In genomic region chr3:108916857-108917256, GRCm38 (mm10) we compare ENCODE assay signal across 23 mouse cellular contexts. TPM values are rescaled to one million over a fixed set of nuclear protein-coding genes. Genes with fewer than 3 reads are reported as not detected.
DNase-seq lines count a peak whose midpoint lies in the region; ATAC-seq and TF ChIP-seq lines count a peak whose summit lies in the region.
"Had no signal": no experiment of that assay in that cellular context is flagged by ENCODE, and none has a peak within 500 bp of the region (broad histone marks: within the 10 kb centered on the region; RNA-seq: fewer than 3 reads in every experiment).

No protein-coding gene starts in this region.

- no peak overlapping the region for H3K27ac ChIP-seq in forebrain, embryonic 16.5 days (ENCODE audit: low read length)
- no peak overlapping the region for H3K27ac ChIP-seq in forebrain, embryonic 14.5 days (ENCODE audit: low read depth, low read length)
- H3K27ac ChIP-seq in liver, embryonic 12.5 days = no peak overlapping the region
- H3K27ac ChIP-seq in liver, embryonic 11.5 days (ENCODE audit: low read depth, low read length) = no peak overlapping the region
- H3K27ac ChIP-seq: forebrain, embryonic 12.5 days; kidney, embryonic 15.5 days; limb, embryonic 13.5 days; neural tube, embryonic 12.5 days; stomach, postnatal 0 days had no signal

- H3K27me3 ChIP-seq in forebrain, embryonic 16.5 days (replicated peaks; ENCODE audit: control insufficient read depth, insufficient read depth, low read length) = no peaks in the 10 kb centered on the region
- H3K27me3 ChIP-seq in forebrain, embryonic 14.5 days (replicated peaks; ENCODE audit: control insufficient read depth, insufficient read depth, low read length) = no peaks in the 10 kb centered on the region
- H3K27me3 ChIP-seq in liver, embryonic 12.5 days (replicated peaks) = no peaks in the 10 kb centered on the region
- H3K27me3 ChIP-seq in liver, embryonic 11.5 days (replicated peaks; ENCODE audit: control insufficient read depth, insufficient read depth, low read length) = no peaks in the 10 kb centered on the region
- H3K27me3 ChIP-seq: forebrain, embryonic 12.5 days; kidney, embryonic 15.5 days; limb, embryonic 13.5 days; neural tube, embryonic 12.5 days had no signal

- H3K9ac ChIP-seq in forebrain, embryonic 16.5 days (replicated peaks; ENCODE audit: low read depth, low read length) = no peak overlapping the region
- no peak overlapping the region for H3K9ac ChIP-seq in forebrain, embryonic 14.5 days (ENCODE audit: low read length)
- H3K9ac ChIP-seq in liver, embryonic 12.5 days = peak overlapping the region; percentile 27; the same call in 1 of the 2 replicates
- H3K9ac ChIP-seq in liver, embryonic 11.5 days (ENCODE audit: low read depth, low read length) = no peak overlapping the region
- H3K9ac ChIP-seq: forebrain, embryonic 12.5 days; kidney, embryonic 15.5 days; limb, embryonic 13.5 days; neural tube, embryonic 12.5 days had no signal

- ATAC-seq in forebrain, embryonic 16.5 days = peak; percentile 15; the same call in 1 of the 2 replicates
- no peak for ATAC-seq in forebrain, embryonic 14.5 days
- ATAC-seq in liver, embryonic 12.5 days = no peak
- no peak for ATAC-seq in liver, embryonic 11.5 days (replicated peaks; ENCODE audit: low FRiP score)
- no peak for ATAC-seq in inflammation-experienced regulatory T-cells, adult 6 months

- no peak overlapping the region for H3K4me2 ChIP-seq in forebrain, embryonic 16.5 days (ENCODE audit: low read length)
- no peak overlapping the region for H3K4me2 ChIP-seq in forebrain, embryonic 14.5 days (ENCODE audit: low read length)
- H3K4me2 ChIP-seq in liver, embryonic 12.5 days = peak overlapping the region; percentile 28
- no peak overlapping the region for H3K4me2 ChIP-seq in liver, embryonic 11.5 days
- H3K4me2 ChIP-seq: forebrain, embryonic 12.5 days; kidney, embryonic 15.5 days; limb, embryonic 13.5 days; neural tube, embryonic 12.5 days had no signal

- no peak for TF ChIP-seq POLR2A in brain, embryonic 14.5 days (IDR thresholded peaks at IDR 0.05; ENCODE audit: borderline replicate concordance, extremely low read depth, insufficient read depth, insufficient read length, poor library complexity, severe bottlenecking)

- H3K4me1 ChIP-seq in forebrain, embryonic 16.5 days (replicated peaks; ENCODE audit: control insufficient read depth, insufficient read depth, low read length) = peaks cover 9% of the 10 kb centered on the region
- H3K4me1 ChIP-seq in forebrain, embryonic 14.5 days (ENCODE audit: control insufficient read depth, insufficient read depth, low read length) = peaks cover 2% of the 10 kb centered on the region; the same call in 1 of the 2 replicates
- peaks cover 61% of the 10 kb centered on the region for H3K4me1 ChIP-seq in liver, embryonic 12.5 days
- peaks cover 6% of the 10 kb centered on the region; the same call in 1 of the 2 replicates for H3K4me1 ChIP-seq in liver, embryonic 11.5 days (replicated peaks; ENCODE audit: control insufficient read depth, insufficient read depth, low read length)
- H3K4me1 ChIP-seq: limb, embryonic 13.5 days; neural tube, embryonic 12.5 days had no signal

- H3K4me3 ChIP-seq in forebrain, embryonic 16.5 days (replicated peaks; ENCODE audit: low read length) = no peak overlapping the region
- no peak overlapping the region for H3K4me3 ChIP-seq in forebrain, embryonic 14.5 days (ENCODE audit: low read depth, low read length)
- H3K4me3 ChIP-seq in liver, embryonic 12.5 days = no peak overlapping the region
- H3K4me3 ChIP-seq in liver, embryonic 11.5 days (ENCODE audit: low read depth, low read length) = no peak overlapping the region
- H3K4me3 ChIP-seq: forebrain, embryonic 12.5 days; kidney, embryonic 15.5 days; limb, embryonic 13.5 days; neural tube, embryonic 12.5 days had no signal

- DNase-seq in forebrain, embryonic 14.5 days (ENCODE audit: low spot score) = no peak
- no peak for DNase-seq in liver, embryonic 11.5 days (ENCODE audit: low spot score)
- peak; percentile 54 for DNase-seq in MEL-GATA-1-ER (ENCODE audit: extremely low read depth, low read depth)
- DNase-seq in brain, embryonic 14.5 days (ENCODE audit: low read depth) = peak; percentile 11
- DNase-seq: adrenal gland, postnatal 25 days; heart, postnatal 4 days; kidney, adult 11 months; kidney, postnatal 4 days; lung, adult 2 months; lung, postnatal 14 days; midbrain, embryonic 14.5 days; right cerebral cortex, postnatal 14 days; thymus, adult 2 months had no signal

- no peaks in the 10 kb centered on the region for H3K9me3 ChIP-seq in forebrain, embryonic 16.5 days (ENCODE audit: control insufficient read depth, low read length)
- no peaks in the 10 kb centered on the region for H3K9me3 ChIP-seq in forebrain, embryonic 14.5 days (replicated peaks; ENCODE audit: control insufficient read depth, low read length)
- H3K9me3 ChIP-seq in liver, embryonic 12.5 days (replicated peaks) = no peaks in the 10 kb centered on the region
- H3K9me3 ChIP-seq in liver, embryonic 11.5 days (ENCODE audit: control insufficient read depth, low read length) = no peaks in the 10 kb centered on the region
- H3K9me3 ChIP-seq: forebrain, embryonic 12.5 days; kidney, embryonic 15.5 days; limb, embryonic 13.5 days; neural tube, embryonic 12.5 days had no signal

- TF ChIP-seq CTCF in brain, embryonic 14.5 days (IDR thresholded peaks at IDR 0.05; ENCODE audit: borderline replicate concordance, extremely low read depth, insufficient read depth, insufficient read length) = no peak

- H3K36me3 ChIP-seq in forebrain, embryonic 16.5 days (ENCODE audit: control insufficient read depth, insufficient read depth) = no peaks in the 10 kb centered on the region
- no peaks in the 10 kb centered on the region for H3K36me3 ChIP-seq in forebrain, embryonic 14.5 days (ENCODE audit: control insufficient read depth, insufficient read depth, low read length)
- no peaks in the 10 kb centered on the region for H3K36me3 ChIP-seq in liver, embryonic 12.5 days
- H3K36me3 ChIP-seq in liver, embryonic 11.5 days (ENCODE audit: control insufficient read depth, insufficient read depth, low read length) = no peaks in the 10 kb centered on the region
- H3K36me3 ChIP-seq: forebrain, embryonic 12.5 days; kidney, embryonic 15.5 days; limb, embryonic 13.5 days; neural tube, embryonic 12.5 days had no signal

- WGBS in forebrain, embryonic 16.5 days = 21% methylated on average over 4 of the region's 4 CpGs
- WGBS in forebrain, embryonic 14.5 days = 25% methylated on average over 4 of the region's 4 CpGs
- WGBS in liver, embryonic 12.5 days (ENCODE audit: insufficient replicate concordance) = 39% methylated on average over 4 of the region's 4 CpGs
- whole genome bisulfite sequencing in liver, embryonic 11.5 days = 59% methylated on average over 4 of the region's 4 CpGs

RNA-seq across cellular contexts. Expression of gene Prpf38b, which starts 5.3 kb away (rescaled TPM):
- 59.0 and 66.5 TPM in 2 replicates for polyA plus RNA-seq in forebrain, embryonic 16.5 days (2015; fragmentation: Nextera tagmentation; extraction: Ambion mirVana)
- 33.9 and 42.6 TPM in 2 replicates for polyA plus RNA-seq in forebrain, embryonic 14.5 days (2014; fragmentation: Nextera tagmentation; extraction: Ambion mirVana)
- 58.1 and 59.1 TPM in 2 replicates for polyA plus RNA-seq in liver, embryonic 12.5 days (2016; fragmentation: Nextera tagmentation; extraction: Ambion mirVana)
- 61.0 and 69.3 TPM in 2 replicates for polyA plus RNA-seq in liver, embryonic 11.5 days (2014; fragmentation: Nextera tagmentation; extraction: Ambion mirVana)
- polyA plus RNA-seq in brain, embryonic 14.5 days (2012; rRNA removed) = 68.0 and 78.4 TPM in 2 replicates
- 100 to 1,000 TPM in 2 of 3 experiments, 10 to 100 TPM in 1; 89.4 to 147 (median 131) TPM for polyA plus RNA-seq in inflammation-experienced regulatory T-cells, adult 6 months (2017; shearing (Covaris generic))

RNA-seq across cellular contexts. Expression of gene Henmt1, which starts 22.8 kb away (rescaled TPM):
- polyA plus RNA-seq in forebrain, embryonic 16.5 days (2015; fragmentation: Nextera tagmentation; extraction: Ambion mirVana) = 1.2 and 1.7 TPM in 2 replicates
- 1.2 and 1.8 TPM in 2 replicates for polyA plus RNA-seq in forebrain, embryonic 14.5 days (2014; fragmentation: Nextera tagmentation; extraction: Ambion mirVana)
- polyA plus RNA-seq in liver, embryonic 12.5 days (2016; fragmentation: Nextera tagmentation; extraction: Ambion mirVana) = 0.11 and 0.14 TPM in 2 replicates
- polyA plus RNA-seq in liver, embryonic 11.5 days (2014; fragmentation: Nextera tagmentation; extraction: Ambion mirVana) = 0.29 and 0.30 TPM in 2 replicates
- 1.2 and 1.5 TPM in 2 replicates for polyA plus RNA-seq in brain, embryonic 14.5 days (2012; rRNA removed)
- polyA plus RNA-seq in inflammation-experienced regulatory T-cells, adult 6 months (2017; shearing (Covaris generic)) = under 1 TPM in 1 of 3 experiments, not detected in 2; 0.60 TPM

RNA-seq across cellular contexts. Expression of gene Gm9857, which starts 23.4 kb away (rescaled TPM):
- 0.71 and 1.3 TPM in 2 replicates for polyA plus RNA-seq in forebrain, embryonic 16.5 days (2015; fragmentation: Nextera tagmentation; extraction: Ambion mirVana)
- polyA plus RNA-seq in forebrain, embryonic 14.5 days (2014; fragmentation: Nextera tagmentation; extraction: Ambion mirVana) = not detected in 2 replicates
- polyA plus RNA-seq in liver, embryonic 12.5 days (2016; fragmentation: Nextera tagmentation; extraction: Ambion mirVana) = not detected in 2 replicates
- polyA plus RNA-seq in liver, embryonic 11.5 days (2014; fragmentation: Nextera tagmentation; extraction: Ambion mirVana) = not detected in 2 replicates
- 1.3 TPM in 2 replicates for polyA plus RNA-seq in brain, embryonic 14.5 days (2012; rRNA removed)
- not detected for polyA plus RNA-seq in inflammation-experienced regulatory T-cells, adult 6 months (2017; shearing (Covaris generic))
- polyA plus RNA-seq: C2C12; forebrain, embryonic 12.5 days; heart, embryonic 16.5 days; kidney, embryonic 15.5 days; lung, adult 2 months; midbrain, embryonic 14.5 days; neural tube, embryonic 12.5 days; stomach, postnatal 0 days had no signal

RNA-seq across cellular contexts. Expression of gene Fndc7, which starts 27.0 kb away (rescaled TPM):
- not detected in 2 replicates for polyA plus RNA-seq in forebrain, embryonic 16.5 days (2015; fragmentation: Nextera tagmentation; extraction: Ambion mirVana)
- 0.07 TPM in 1 of 2 replicates, not detected in the other for polyA plus RNA-seq in forebrain, embryonic 14.5 days (2014; fragmentation: Nextera tagmentation; extraction: Ambion mirVana)
- polyA plus RNA-seq in liver, embryonic 12.5 days (2016; fragmentation: Nextera tagmentation; extraction: Ambion mirVana) = 0.07 and 0.10 TPM in 2 replicates
- polyA plus RNA-seq in liver, embryonic 11.5 days (2014; fragmentation: Nextera tagmentation; extraction: Ambion mirVana) = 0.18 TPM in 1 of 2 replicates, not detected in the other
- polyA plus RNA-seq in brain, embryonic 14.5 days (2012; rRNA removed) = 0.09 and 0.11 TPM in 2 replicates
- polyA plus RNA-seq in inflammation-experienced regulatory T-cells, adult 6 months (2017; shearing (Covaris generic)) = under 1 TPM in 1 of 3 experiments, not detected in 2; 0.21 TPM
- polyA plus RNA-seq: forebrain, embryonic 12.5 days; kidney, embryonic 15.5 days; midbrain, embryonic 14.5 days had no signal

Comparison
In these comparisons a context has a peak if more than half of its experiments do, and no peak if none do; other contexts are left out.
1. DNase-seq: peak in MEL-GATA-1-ER (single experiment) and brain, embryonic 14.5 days (single experiment); none in forebrain, embryonic 14.5 days (single experiment) and liver, embryonic 11.5 days (single experiment).